Mouse (Mus musculus) hematopoietic stem cell, adult 5-6 weeks (primary cell): Measurements from ENCODE around the gene Hsf2. TPM values are rescaled to one million over a fixed set of nuclear protein-coding genes. Genes with fewer than 3 reads are reported as not detected.
"Not testable (repeated sequence)": the region's sequence is repeated elsewhere in the genome, so short reads cannot be mapped to it uniquely, and the experiment has no call there.

Source experiments
- ATAC-seq, 2 experiments: fragments of 125-278 bp in 1 of 2; replicated peaks in 1 of 2; 2 replicates each; pipeline ENCODE4 v1.8.0; 2016 to 2017; ENCODE audit warnings: inconsistent platforms in 2 of 2, mild to moderate bottlenecking in 2 of 2, moderate number of reproducible peaks in 2 of 2, low read depth in 1 of 2, moderate TSS enrichment in 1 of 2; ENCODE audit not compliant: low FRiP score in 2 of 2, poor library complexity in 2 of 2, severe bottlenecking in 2 of 2, insufficient read depth in 1 of 2, low TSS enrichment in 1 of 2
- total RNA-seq: library from RNA; stranded (forward); fragments of 172-1452, 232-1000 nt; gene quantifications from 2 replicates; pipeline ENCODE4 v1.2.3, GENCODE M21; 2017

Gene Hsf2
- total RNA-seq, 1 experiment from 2014 or later, result 33.5 TPM

DNA sequence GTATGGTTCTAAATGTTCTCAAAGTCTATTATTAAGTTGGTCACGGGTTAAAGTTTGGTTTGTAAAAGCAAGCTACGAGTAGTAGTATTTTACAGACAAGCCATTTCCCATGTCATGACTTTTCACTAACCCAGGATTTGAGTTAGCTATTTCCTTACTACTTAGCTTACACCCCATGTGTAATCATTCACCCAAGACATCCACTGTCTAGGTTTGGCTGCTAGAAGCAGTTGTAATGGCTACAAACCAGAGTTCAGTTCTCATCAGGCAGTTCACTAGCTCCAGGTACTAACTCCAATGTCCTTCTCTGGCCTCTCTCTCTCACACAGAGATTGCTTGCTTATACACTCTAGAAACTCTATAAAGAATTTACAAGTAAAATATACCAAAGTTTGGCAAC is 28.4 kb downstream of the Hsf2 start:
- ATAC-seq, result no peak

DNA sequence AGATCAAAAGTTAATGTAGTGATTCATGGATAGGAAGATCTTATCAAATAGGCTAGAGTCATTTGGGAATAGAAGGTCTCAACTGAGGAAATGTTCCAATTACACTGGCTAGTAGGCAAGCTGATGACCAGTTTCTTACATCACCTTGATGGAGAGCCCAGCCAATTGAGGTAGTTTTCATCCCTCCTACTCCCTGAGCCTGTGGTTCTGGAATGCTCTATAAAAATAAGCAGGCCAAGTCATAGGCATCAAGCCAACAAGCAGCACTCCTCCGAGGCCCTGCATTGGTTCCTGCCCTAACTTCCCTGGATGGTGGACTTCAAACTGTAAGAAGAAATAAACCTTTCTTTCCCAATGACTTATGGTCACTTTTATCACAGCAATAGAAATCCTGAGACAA is 29.1 kb downstream of the Hsf2 start:
- no peak for ATAC-seq

DNA sequence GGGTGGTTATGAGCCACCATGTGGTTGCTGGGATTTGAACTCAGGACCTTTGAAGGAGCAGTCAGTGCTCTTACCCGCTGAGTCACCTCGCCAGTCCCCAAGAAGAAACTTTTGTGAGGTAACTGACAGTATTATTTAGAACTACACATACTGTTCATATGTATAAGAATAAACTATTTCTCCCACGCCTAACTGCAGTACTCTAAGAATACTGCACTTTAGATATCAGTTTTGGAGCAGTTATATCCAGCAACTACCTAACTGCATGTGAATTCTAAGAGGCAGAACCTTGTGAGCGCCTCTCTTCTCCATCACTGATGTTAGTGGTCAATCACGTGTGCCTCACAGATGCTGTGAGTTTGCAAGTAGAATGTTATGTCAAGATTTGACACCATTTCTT is 40.3 kb downstream of the Hsf2 start:
- ATAC-seq, result no peak

DNA sequence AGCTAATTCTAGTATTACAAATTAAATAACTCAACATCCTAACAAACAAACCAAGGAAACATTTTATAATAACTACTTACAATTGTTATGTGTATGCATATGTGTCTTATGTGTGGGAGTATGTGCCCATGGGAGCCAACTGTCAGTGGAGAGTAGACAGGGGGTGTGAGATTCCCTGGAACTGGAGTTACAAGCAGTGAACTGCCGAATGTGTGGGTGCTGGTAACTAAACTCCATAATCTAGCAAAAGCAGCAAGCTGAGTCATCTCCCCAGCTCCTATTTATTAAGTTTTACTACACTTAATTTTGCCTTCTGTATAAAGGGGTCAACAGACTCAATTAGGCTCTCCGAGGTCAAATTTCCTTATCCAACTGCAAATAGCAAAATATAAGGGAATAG is 44.9 kb downstream of the Hsf2 start:
- ATAC-seq, result no peak

DNA sequence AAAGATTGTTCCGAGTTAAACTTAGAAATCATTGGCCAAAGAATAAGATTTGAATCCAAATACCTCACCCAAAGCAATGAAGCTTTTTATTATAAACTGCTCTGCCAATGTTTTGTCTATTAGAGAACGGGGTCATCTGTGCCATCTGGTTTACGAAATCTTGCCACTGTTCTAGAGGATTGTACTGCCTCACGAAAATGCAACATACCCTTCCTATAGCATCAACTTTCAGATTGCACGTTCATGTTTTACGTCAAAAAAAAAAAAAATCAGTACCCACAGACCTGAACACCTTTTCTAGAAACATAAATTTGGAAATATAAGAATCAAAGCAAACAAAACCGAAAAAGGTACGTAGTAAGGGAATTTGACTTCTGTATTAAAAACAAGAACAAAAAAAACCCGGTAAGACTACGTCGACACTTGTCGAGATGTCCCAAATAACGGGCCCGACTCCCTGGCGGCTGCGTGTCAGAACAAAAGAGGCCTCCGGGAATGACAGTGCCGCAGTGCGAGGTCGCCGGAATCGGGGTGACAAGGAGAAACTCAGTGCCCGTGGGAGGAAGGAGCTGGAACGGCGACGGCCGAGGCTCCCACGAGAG is 45.5 kb downstream of the Hsf2 start:
- no peak; a peak in 1 of 4 replicates for ATAC-seq

DNA sequence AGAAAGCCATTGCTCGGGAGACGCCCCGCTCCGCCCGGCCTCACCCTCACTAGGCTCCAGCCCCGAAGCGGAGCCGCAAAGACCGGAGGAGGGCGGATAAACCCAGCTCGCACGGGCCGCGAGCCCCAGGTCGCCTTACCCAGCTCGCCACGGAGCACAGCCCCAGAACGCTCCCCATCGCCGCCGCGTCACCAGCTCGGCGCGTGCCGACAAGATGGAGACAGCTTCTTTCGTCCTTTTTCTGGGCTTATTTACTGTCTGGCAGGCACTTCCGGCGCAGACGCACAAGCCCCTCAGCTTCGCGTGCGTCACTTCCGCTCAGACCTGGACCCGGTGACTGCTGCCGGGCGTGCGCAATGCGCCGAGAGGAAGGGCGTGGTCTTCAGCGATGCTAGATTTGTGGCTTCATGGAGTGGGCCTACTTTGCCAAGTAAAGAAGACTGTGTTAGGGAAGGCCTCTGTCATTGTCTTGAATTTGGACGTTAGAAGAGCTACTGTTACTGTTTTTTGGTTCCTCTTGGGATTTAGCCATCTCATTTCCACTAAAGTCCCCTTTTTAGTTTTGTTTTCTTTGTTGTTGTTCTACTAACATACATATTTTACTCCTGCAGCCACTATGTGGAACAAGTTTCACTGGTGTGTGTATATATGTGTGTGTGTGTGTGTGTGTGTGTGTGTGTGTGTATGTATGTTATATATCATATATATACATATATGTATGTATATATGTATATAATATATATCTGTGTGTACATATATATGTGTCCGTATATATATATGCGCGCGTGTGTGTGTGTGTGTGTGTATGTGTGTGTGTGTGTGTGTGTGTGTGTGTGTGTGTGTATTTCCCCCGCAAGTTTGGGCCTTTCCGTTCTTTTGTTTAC is 46.3 kb downstream of the Hsf2 start, which contains the start of gene Serinc1:
Serinc1 (minus strand) TSS at position 313 of the 884 bp plus-strand sequence.
- ATAC-seq, result peak; percentile 99 to 100

DNA sequence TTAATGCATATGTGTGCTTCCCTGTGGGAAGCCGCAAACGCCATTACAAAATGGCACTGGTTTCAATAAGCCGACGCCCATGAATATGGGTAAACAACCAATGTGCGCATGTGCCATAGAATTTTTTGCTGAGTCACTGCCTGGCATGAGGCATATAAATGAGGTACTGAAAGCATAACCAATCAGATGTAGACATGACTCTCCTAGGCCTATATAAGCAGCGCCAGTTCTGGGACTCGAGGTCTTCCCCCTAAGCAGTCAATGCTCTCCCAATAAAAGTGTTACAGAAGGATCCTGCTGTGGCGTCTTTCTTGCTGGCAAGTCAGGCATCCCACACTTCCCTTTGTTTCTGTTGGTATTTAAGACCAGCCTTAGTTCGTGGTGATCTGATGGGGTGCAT is 57.7 kb downstream of the Hsf2 start:
- ATAC-seq, result not testable (repeated sequence)

DNA sequence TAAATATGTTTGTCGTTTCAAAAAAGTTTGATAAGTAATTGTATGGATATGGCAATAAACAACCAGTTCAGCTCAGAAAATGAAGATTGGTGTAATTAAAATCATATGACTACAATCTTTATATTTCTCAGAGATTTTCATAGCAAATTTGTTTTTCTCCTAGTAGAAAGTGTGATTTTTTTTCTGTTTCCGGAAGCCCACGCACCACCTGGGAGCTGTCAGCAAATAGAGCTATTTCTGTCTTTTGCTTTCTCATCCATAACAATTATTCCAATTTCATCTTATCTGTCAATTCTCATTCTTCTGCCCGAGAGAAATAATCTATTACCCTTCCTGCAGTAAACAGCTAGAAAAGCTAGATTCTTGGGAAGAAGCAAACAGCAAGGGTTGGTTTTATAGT is 63.4 kb downstream of the Hsf2 start:
- ATAC-seq, result no peak

DNA sequence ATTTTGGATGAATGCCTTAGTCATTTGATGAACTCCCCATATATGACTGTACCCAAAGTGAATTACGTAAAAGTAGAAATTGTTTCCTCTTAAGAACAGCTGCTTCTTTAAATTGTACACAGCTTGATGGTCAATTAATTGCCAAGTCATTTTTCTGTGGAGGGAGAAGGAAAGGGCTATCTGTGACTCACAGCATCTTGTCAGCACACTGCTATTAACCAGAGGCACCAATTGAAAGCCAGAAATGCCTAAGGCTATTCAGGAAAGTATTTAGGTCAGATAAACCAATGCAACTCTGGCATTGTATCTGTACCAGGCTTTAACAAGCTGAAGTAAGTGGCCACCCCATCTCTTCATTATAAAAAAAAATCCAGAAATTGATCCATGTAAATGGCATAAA is 67.5 kb downstream of the Hsf2 start:
- ATAC-seq, result no peak

DNA sequence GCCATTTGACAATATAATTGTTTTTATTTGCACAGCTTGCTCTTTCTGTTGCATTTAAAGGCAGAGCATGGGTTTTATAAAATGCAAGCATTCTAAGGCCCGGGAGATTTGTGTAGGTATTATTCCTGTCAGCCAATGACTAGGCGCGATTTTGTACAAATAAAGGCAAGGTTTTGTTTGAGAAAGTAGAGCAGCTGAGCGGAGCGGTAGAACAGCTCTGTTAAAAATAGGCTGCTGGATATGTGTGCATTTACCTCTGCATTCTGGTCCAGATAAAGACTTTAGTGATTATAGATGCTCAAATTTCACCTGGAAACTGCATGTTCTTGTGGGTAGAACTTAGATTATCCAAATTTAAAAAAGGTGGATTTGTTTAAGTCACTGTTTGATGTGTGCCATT is 71.4 kb downstream of the Hsf2 start:
- ATAC-seq, result no peak

Other genes with a start within 250 kb of the Hsf2 start
- gene Serinc1, start 46.1 kb downstream of the Hsf2 start, total RNA-seq, result 99.4 and 147 TPM in 2 replicates
- 6.1 and 8.4 TPM in 2 replicates for gene Pkib, start 145.6 kb downstream of the Hsf2 start, total RNA-seq